24 mouse cellular contexts compared by ENCODE assay signal in genomic region chr19:7562601-7563129, GRCm38 (mm10). TPM values are rescaled to one million over a fixed set of nuclear protein-coding genes. Genes with fewer than 3 reads are reported as not detected.
DNase-seq lines count a peak whose midpoint lies in the region; ATAC-seq and TF ChIP-seq lines count a peak whose summit lies in the region.
"Had no signal": no experiment of that assay in that cellular context is flagged by ENCODE, and none has a peak within 500 bp of the region (broad histone marks: within the 10 kb centered on the region; RNA-seq: fewer than 3 reads in every experiment).

No protein-coding gene starts in this region.

- no peak overlapping the region for H3K9ac ChIP-seq in heart, embryonic 11.5 days (ENCODE audit: low read depth, low read length)
- H3K9ac ChIP-seq in midbrain, embryonic 11.5 days (ENCODE audit: low read length), result no peak overlapping the region
- no peak overlapping the region for H3K9ac ChIP-seq in midbrain, embryonic 14.5 days (replicated peaks; ENCODE audit: low read length)
- H3K9ac ChIP-seq: hindbrain, embryonic 15.5 days; intestine, embryonic 15.5 days; kidney, embryonic 15.5 days; stomach, embryonic 15.5 days had no signal

- no peak for TF ChIP-seq POLR2A in myocyte (IDR thresholded peaks at IDR 0.05; ENCODE audit: insufficient read length, low read depth)

- H3K27me3 ChIP-seq in heart, embryonic 10.5 days (ENCODE audit: insufficient read depth, poor library complexity, severe bottlenecking), result no peaks in the 10 kb centered on the region
- no peaks in the 10 kb centered on the region for H3K27me3 ChIP-seq in heart, embryonic 11.5 days (ENCODE audit: control insufficient read depth, insufficient read depth, low read length)
- peaks cover 8% of the 10 kb centered on the region; the same call in 1 of the 2 replicates for H3K27me3 ChIP-seq in midbrain, embryonic 11.5 days (ENCODE audit: control insufficient read depth, insufficient read depth, low read length)
- H3K27me3 ChIP-seq in midbrain, embryonic 14.5 days (ENCODE audit: control insufficient read depth, insufficient read depth, low read length), result no peaks in the 10 kb centered on the region
- no peaks in the 10 kb centered on the region for H3K27me3 ChIP-seq in myocyte (ENCODE audit: control insufficient read depth, insufficient read depth, insufficient read length)
- H3K27me3 ChIP-seq in limb, embryonic 10.5 days (ENCODE audit: low read depth, poor library complexity, severe bottlenecking), result peaks cover 15% of the 10 kb centered on the region
- H3K27me3 ChIP-seq: intestine, embryonic 15.5 days; kidney, embryonic 15.5 days; Patski; stomach, embryonic 15.5 days had no signal

- no peak for ATAC-seq in heart, embryonic 11.5 days (replicated peaks; ENCODE audit: insufficient number of reproducible peaks, low FRiP score, low TSS enrichment)
- no peak for ATAC-seq in midbrain, embryonic 11.5 days (ENCODE audit: low FRiP score)
- no peak for ATAC-seq in midbrain, embryonic 14.5 days (ENCODE audit: low FRiP score, low TSS enrichment)
- ATAC-seq: forebrain, embryonic 14.5 days; intestine, embryonic 15.5 days; Patski had no signal

- H3K27ac ChIP-seq in heart, embryonic 10.5 days, result no peak overlapping the region
- no peak overlapping the region for H3K27ac ChIP-seq in heart, embryonic 11.5 days (ENCODE audit: low read depth, low read length)
- no peak overlapping the region for H3K27ac ChIP-seq in midbrain, embryonic 11.5 days (ENCODE audit: low read depth, low read length)
- H3K27ac ChIP-seq in midbrain, embryonic 14.5 days (replicated peaks; ENCODE audit: low read depth, low read length), result no peak overlapping the region
- no peak overlapping the region for H3K27ac ChIP-seq in limb, embryonic 10.5 days
- H3K27ac ChIP-seq: hindbrain, embryonic 15.5 days; intestine, embryonic 15.5 days; kidney, embryonic 15.5 days; stomach, embryonic 15.5 days had no signal

- peak; percentile 56 for DNase-seq in heart, embryonic 10.5 days (ENCODE audit: low spot score)
- peak; percentile 60 for DNase-seq in midbrain, embryonic 11.5 days (ENCODE audit: low spot score, missing footprints)
- DNase-seq in midbrain, embryonic 14.5 days, result no peak
- peak; percentile 42 for DNase-seq in brain, adult 2 months (ENCODE audit: low read depth, low spot score)
- no peak for DNase-seq in retina, postnatal 1 day
- no peak for DNase-seq in limb, embryonic 10.5 days (ENCODE audit: low spot score)
- DNase-seq: adrenal gland, postnatal 10 days; cerebellum, adult 18-20 months; cerebellum, postnatal 36 days; lung, postnatal 14 days; thymus, adult 18-20 months had no signal

- no peak overlapping the region for H3K4me3 ChIP-seq in heart, embryonic 10.5 days
- H3K4me3 ChIP-seq in heart, embryonic 11.5 days (ENCODE audit: low read depth, low read length), result no peak overlapping the region
- H3K4me3 ChIP-seq in midbrain, embryonic 11.5 days (ENCODE audit: low read depth, low read length), result no peak overlapping the region
- no peak overlapping the region for H3K4me3 ChIP-seq in midbrain, embryonic 14.5 days (replicated peaks; ENCODE audit: low read depth, low read length)
- no peak overlapping the region for H3K4me3 ChIP-seq in myocyte
- H3K4me3 ChIP-seq in limb, embryonic 10.5 days, result no peak overlapping the region
- H3K4me3 ChIP-seq: erythroblast, embryonic 14.5 days; hindbrain, embryonic 15.5 days; intestine, embryonic 15.5 days; kidney, embryonic 15.5 days; stomach, embryonic 15.5 days had no signal

- H3K4me2 ChIP-seq in heart, embryonic 11.5 days, result no peak overlapping the region
- H3K4me2 ChIP-seq in midbrain, embryonic 11.5 days, result no peak overlapping the region
- H3K4me2 ChIP-seq in midbrain, embryonic 14.5 days (ENCODE audit: low read length), result no peak overlapping the region
- H3K4me2 ChIP-seq in myocyte (ENCODE audit: low read depth), result peak overlapping the region; percentile 37
- H3K4me2 ChIP-seq: hindbrain, embryonic 15.5 days; intestine, embryonic 15.5 days; kidney, embryonic 15.5 days; liver, embryonic 11.5 days; stomach, embryonic 15.5 days had no signal

- peaks cover 11% of the 10 kb centered on the region for H3K4me1 ChIP-seq in heart, embryonic 10.5 days
- H3K4me1 ChIP-seq in heart, embryonic 11.5 days (ENCODE audit: control insufficient read depth, insufficient read depth, low read length), result no peaks in the 10 kb centered on the region
- peaks cover 3% of the 10 kb centered on the region for H3K4me1 ChIP-seq in midbrain, embryonic 11.5 days (ENCODE audit: control insufficient read depth, insufficient read depth, low read length)
- H3K4me1 ChIP-seq in midbrain, embryonic 14.5 days (ENCODE audit: control insufficient read depth, insufficient read depth, low read length), result 0 out of 2 replicates have a peak, but pooled peaks cover 3% of the 10 kb centered on the region
- H3K4me1 ChIP-seq in limb, embryonic 10.5 days, result peaks cover 17% of the 10 kb centered on the region
- H3K4me1 ChIP-seq: intestine, embryonic 15.5 days had no signal

- no peaks in the 10 kb centered on the region for H3K79me2 ChIP-seq in myocyte (ENCODE audit: control insufficient read depth, insufficient read depth)

- peaks cover 4% of the 10 kb centered on the region; the same call in 1 of the 2 replicates for H3K36me3 ChIP-seq in heart, embryonic 10.5 days
- H3K36me3 ChIP-seq in heart, embryonic 11.5 days (ENCODE audit: control insufficient read depth, insufficient read depth, low read length), result no peaks in the 10 kb centered on the region; the same call in 1 of the 2 replicates
- H3K36me3 ChIP-seq in midbrain, embryonic 11.5 days (ENCODE audit: control insufficient read depth, insufficient read depth, low read length), result no peaks in the 10 kb centered on the region
- H3K36me3 ChIP-seq in midbrain, embryonic 14.5 days (ENCODE audit: control insufficient read depth, insufficient read depth, low read length), result no peaks in the 10 kb centered on the region
- no peaks in the 10 kb centered on the region for H3K36me3 ChIP-seq in myocyte (ENCODE audit: control insufficient read depth, insufficient read depth)
- H3K36me3 ChIP-seq in limb, embryonic 10.5 days, result no peaks in the 10 kb centered on the region
- H3K36me3 ChIP-seq: hindbrain, embryonic 15.5 days; intestine, embryonic 15.5 days; kidney, embryonic 15.5 days; stomach, embryonic 15.5 days had no signal

- WGBS in heart, embryonic 10.5 days, result 78% methylated on average over 10 of the region's 10 CpGs
- WGBS in heart, embryonic 11.5 days (ENCODE audit: insufficient replicate concordance), result 72% methylated on average over 10 of the region's 10 CpGs
- WGBS in midbrain, embryonic 11.5 days, result 83% methylated on average over 10 of the region's 10 CpGs
- 86% methylated on average over 10 of the region's 10 CpGs for WGBS in midbrain, embryonic 14.5 days
- WGBS in limb, embryonic 10.5 days, result 86% methylated on average over 10 of the region's 10 CpGs

- H3K9me3 ChIP-seq in heart, embryonic 10.5 days, result no peaks in the 10 kb centered on the region
- H3K9me3 ChIP-seq in heart, embryonic 11.5 days (replicated peaks; ENCODE audit: control insufficient read depth, low read length), result no peaks in the 10 kb centered on the region
- H3K9me3 ChIP-seq in midbrain, embryonic 11.5 days (ENCODE audit: control insufficient read depth, low read length), result no peaks in the 10 kb centered on the region
- H3K9me3 ChIP-seq in midbrain, embryonic 14.5 days (ENCODE audit: control insufficient read depth, low read length), result no peaks in the 10 kb centered on the region
- no peaks in the 10 kb centered on the region for H3K9me3 ChIP-seq in limb, embryonic 10.5 days (replicated peaks)
- H3K9me3 ChIP-seq: hindbrain, embryonic 15.5 days; intestine, embryonic 15.5 days; kidney, embryonic 15.5 days; stomach, embryonic 15.5 days had no signal

- H3ac ChIP-seq in myocyte (ENCODE audit: control insufficient read depth, insufficient read length), result no peak overlapping the region

TF ChIP-seq in myocyte, 11 proteins besides CTCF, POLR2A, EP300 and RAD21 (continues in another document):
- TF ChIP-seq TCF12 (IDR thresholded peaks at IDR 0.05; ENCODE audit: insufficient read depth, poor library complexity, severe bottlenecking), result no peak
- no peak for TF ChIP-seq POLR2AphosphoS2 (IDR thresholded peaks at IDR 0.05; ENCODE audit: insufficient read length, low read depth)
- no peak for TF ChIP-seq REST (IDR thresholded peaks at IDR 0.05; ENCODE audit: insufficient read depth, insufficient read length)
- TF ChIP-seq E2F4 (IDR thresholded peaks at IDR 0.05; ENCODE audit: insufficient read depth), result no peak
- TF ChIP-seq SRF (IDR thresholded peaks at IDR 0.05; ENCODE audit: control insufficient read depth, insufficient read length, low read depth), result no peak
- no peak for TF ChIP-seq MYOG (IDR thresholded peaks at IDR 0.05; ENCODE audit: control insufficient read depth in 1 of 3, insufficient read depth in 1 of 3, insufficient read length in 2 of 3, low read depth in 2 of 3)
- TF ChIP-seq MAX (IDR thresholded peaks at IDR 0.05; ENCODE audit: low read depth), result no peak

RNA-seq across cellular contexts. Expression of gene Pla2g16, which starts 5.4 kb away (rescaled TPM):
- 15.9 and 30.8 TPM in 2 replicates for polyA plus RNA-seq in heart, embryonic 10.5 days (2016; fragmentation: Nextera tagmentation; extraction: Ambion mirVana)
- polyA plus RNA-seq in heart, embryonic 11.5 days (2014; fragmentation: Nextera tagmentation; extraction: Ambion mirVana), result 42.5 and 46.7 TPM in 2 replicates
- polyA plus RNA-seq in midbrain, embryonic 11.5 days (2014; fragmentation: Nextera tagmentation; extraction: Ambion mirVana), result 2.3 and 3.2 TPM in 2 replicates
- polyA plus RNA-seq in midbrain, embryonic 14.5 days (2014; fragmentation: Nextera tagmentation; extraction: Ambion mirVana), result 1.2 and 2.5 TPM in 2 replicates
- 64.5 TPM for polyA plus RNA-seq in myocyte (2012; fragmentation: generic; extraction: Trizol)
- polyA plus RNA-seq in limb, embryonic 10.5 days (2016; fragmentation: Nextera tagmentation; extraction: Ambion mirVana), result 3.2 and 3.6 TPM in 2 replicates

RNA-seq across cellular contexts. Expression of gene Lgals12, which starts 44.3 kb away (rescaled TPM):
- 0.06 TPM in 1 of 2 replicates, not detected in the other for polyA plus RNA-seq in heart, embryonic 10.5 days (2016; fragmentation: Nextera tagmentation; extraction: Ambion mirVana)
- polyA plus RNA-seq in heart, embryonic 11.5 days (2014; fragmentation: Nextera tagmentation; extraction: Ambion mirVana), result not detected in 2 replicates
- not detected in 2 replicates for polyA plus RNA-seq in midbrain, embryonic 11.5 days (2014; fragmentation: Nextera tagmentation; extraction: Ambion mirVana)
- 0.11 and 0.29 TPM in 2 replicates for polyA plus RNA-seq in midbrain, embryonic 14.5 days (2014; fragmentation: Nextera tagmentation; extraction: Ambion mirVana)
- 0.31 TPM for polyA plus RNA-seq in myocyte (2012; fragmentation: generic; extraction: Trizol)
- polyA plus RNA-seq in limb, embryonic 10.5 days (2016; fragmentation: Nextera tagmentation; extraction: Ambion mirVana), result 0.21 and 0.84 TPM in 2 replicates
- polyA plus RNA-seq: erythroblast, embryonic 14.5 days; liver, embryonic 11.5 days; Patski had no signal

RNA-seq across cellular contexts. Expression of gene Hrasls5, which starts 49.7 kb away (rescaled TPM):
- polyA plus RNA-seq in heart, embryonic 10.5 days (2016; fragmentation: Nextera tagmentation; extraction: Ambion mirVana), result not detected in 2 replicates
- not detected in 2 replicates for polyA plus RNA-seq in heart, embryonic 11.5 days (2014; fragmentation: Nextera tagmentation; extraction: Ambion mirVana)
- polyA plus RNA-seq in midbrain, embryonic 11.5 days (2014; fragmentation: Nextera tagmentation; extraction: Ambion mirVana), result not detected in 2 replicates
- polyA plus RNA-seq in midbrain, embryonic 14.5 days (2014; fragmentation: Nextera tagmentation; extraction: Ambion mirVana), result not detected in 2 replicates
- 0.05 TPM for polyA plus RNA-seq in myocyte (2012; fragmentation: generic; extraction: Trizol)
- polyA plus RNA-seq in limb, embryonic 10.5 days (2016; fragmentation: Nextera tagmentation; extraction: Ambion mirVana), result not detected in 2 replicates
- polyA plus RNA-seq: brain, embryonic 14.5 days; erythroblast, embryonic 14.5 days; forebrain, embryonic 14.5 days; hindbrain, embryonic 15.5 days; intestine, embryonic 15.5 days; kidney, embryonic 15.5 days; limb, embryonic 11.5 days; liver, embryonic 11.5 days; midbrain, postnatal 0 days; Patski; stomach, embryonic 15.5 days had no signal

Comparison
In these comparisons a context has a peak if more than half of its experiments do, and no peak if none do; other contexts are left out.
1. DNase-seq: peak in heart, embryonic 10.5 days (single experiment), midbrain, embryonic 11.5 days (single experiment) and brain, adult 2 months (single experiment); none in midbrain, embryonic 14.5 days (single experiment), retina, postnatal 1 day (single experiment) and limb, embryonic 10.5 days (single experiment).